Mouse (Mus musculus): ENCODE measurements around the gene Gm20517. TPM values are rescaled to one million over a fixed set of nuclear protein-coding genes. Genes with fewer than 3 reads are reported as not detected.

Gene Gm20517
- total RNA-seq (2023) = 1 to 10 TPM; 5.5 to 6.0 TPM

GRCm38 (mm10) chr17:47610849-47611660, at the start of gene Gm20517, which contains the start of the genes Bysl and Med20:
Gene Gm20517, plus strand, starts transcription at chr17:47611589.
Gene Bysl, minus strand, starts transcription at chr17:47611492.
Gene Med20, plus strand, starts transcription at chr17:47611582.

DNA sequence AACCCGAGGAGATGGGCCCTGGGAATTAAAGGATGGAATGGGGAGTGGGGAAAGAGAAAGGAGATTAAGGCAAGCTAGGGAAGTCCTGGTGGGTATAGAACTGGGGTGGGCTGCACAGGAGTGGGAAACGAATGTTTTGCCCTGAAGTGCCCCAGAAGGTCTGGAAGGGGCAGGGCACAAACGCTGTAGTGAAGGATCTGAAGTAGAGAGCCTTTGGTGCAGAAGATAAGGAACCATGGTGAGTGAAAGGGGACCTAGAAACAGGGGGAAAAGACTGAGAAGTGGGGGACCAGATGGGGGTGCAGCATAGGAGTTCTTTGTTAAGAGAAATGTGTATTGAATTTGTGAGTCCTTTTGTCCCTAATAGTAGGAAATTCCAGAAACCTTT, 19.3 kb downstream of the Gm20517 start, which contains the start of gene Usp49:
Usp49 (plus strand) TSS at position 13 of the 388 bp plus-strand sequence.

GRCm38 (mm10) chr17:47688344-47688607, 76.9 kb downstream of the Gm20517 start, which contains the start of gene Tomm6:
Gene Tomm6, minus strand, starts transcription at chr17:47688386.

GRCm38 (mm10) chr17:47688608-47689575, 77.5 kb downstream of the Gm20517 start, which contains the start of gene Frs3:
Gene Frs3, plus strand, starts transcription at chr17:47689030.

GRCm38 (mm10) chr17:47694442-47694502, 82.9 kb downstream of the Gm20517 start, which contains the start of gene Gm21981:
Gene Gm21981, minus strand, starts transcription at chr17:47694455.

DNA sequence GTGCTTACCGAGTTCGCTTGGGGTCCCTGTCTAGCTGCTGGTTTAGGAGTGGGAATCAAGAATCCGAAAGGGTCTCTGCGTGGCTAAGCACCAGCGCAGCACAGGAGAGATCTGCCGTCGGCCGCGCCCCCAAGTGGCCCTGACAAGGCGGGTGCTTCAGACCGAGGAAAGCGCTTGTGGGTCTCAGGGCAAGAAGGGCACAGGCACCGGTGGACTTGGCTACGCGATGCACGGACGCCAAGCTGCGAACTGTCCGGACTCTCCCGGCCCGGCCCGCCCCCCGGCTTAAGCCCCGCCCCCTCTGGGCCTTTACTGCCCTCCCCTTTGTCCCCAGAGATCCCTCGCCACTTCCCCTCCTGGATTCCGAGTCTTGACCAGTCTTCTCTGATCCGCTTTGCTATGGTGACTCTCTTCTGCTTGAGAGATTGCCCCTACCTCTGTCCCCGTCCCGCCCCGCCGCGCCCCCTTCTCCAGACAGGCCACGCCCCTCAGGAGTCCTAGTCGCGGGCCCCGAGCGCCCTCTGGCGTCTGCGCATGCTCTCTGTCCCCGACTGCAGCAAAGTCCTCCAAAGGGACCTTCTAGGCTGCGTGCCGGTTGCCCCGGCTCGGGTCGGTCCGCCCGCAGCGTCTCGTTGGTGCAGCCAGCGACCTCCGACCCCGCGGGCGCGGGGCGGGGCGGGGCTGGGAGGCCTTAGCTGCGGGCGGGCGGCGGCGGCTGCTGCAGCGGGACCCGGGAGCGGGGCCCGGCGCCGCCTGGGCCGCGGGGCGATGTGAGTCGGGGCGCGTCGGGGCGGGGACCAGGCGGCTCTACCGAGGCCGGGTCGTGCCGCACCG, 83.3 kb downstream of the Gm20517 start, which contains the start of gene Prickle4:
Prickle4 (minus strand) TSS at position 234 of the 834 bp plus-strand sequence.

GRCm38 (mm10) chr17:47726566-47726965, 115.2 kb downstream of the Gm20517 start, which contains the start of gene Pgc:
Gene Pgc, plus strand, starts transcription at chr17:47726842.

Other genes with a start within 250 kb of the Gm20517 start
- gene Mrps10, start 242.7 kb upstream of the Gm20517 start, total RNA-seq (2023) = 10 to 100 TPM in 1 of 2 experiments, 1 to 10 TPM in 1; 9.4 to 10.3 TPM
- under 1 TPM in 1 of 2 experiments, not detected in 1; 0.36 TPM for gene Guca1b, start 226.2 kb upstream of the Gm20517 start, total RNA-seq (2023)
- gene Guca1a, start 211.0 kb upstream of the Gm20517 start, total RNA-seq (2023) = 1 to 10 TPM; 4.9 to 5.7 TPM
- gene AI661453, start 175.0 kb upstream of the Gm20517 start, total RNA-seq (2023) = under 1 TPM; 0.11 to 0.29 TPM
- gene 1700001C19Rik, start 174.2 kb upstream of the Gm20517 start, total RNA-seq (2023) = not detected
- gene Taf8, start 109.3 kb upstream of the Gm20517 start, total RNA-seq (2023) = 10 to 100 TPM; 38.3 to 39.9 TPM
- gene Ccnd3, start 106.5 kb upstream of the Gm20517 start, total RNA-seq (2023) = 100 to 1,000 TPM; 452 to 530 TPM
- 10 to 100 TPM; 10.2 to 10.3 TPM for gene Bysl, start 97 bp upstream of the Gm20517 start, total RNA-seq (2023)
- 10 to 100 TPM; 66.3 to 73.7 TPM for gene Med20, start within 50 bp of the Gm20517 start, total RNA-seq (2023)
- gene Usp49, start 19.1 kb downstream of the Gm20517 start, total RNA-seq (2023) = 1 to 10 TPM; 5.4 to 8.4 TPM
- 100 to 1,000 TPM; 139 to 156 TPM for gene Tomm6, start 76.8 kb downstream of the Gm20517 start, total RNA-seq (2023)
- under 1 TPM; 0.18 to 0.89 TPM for gene Frs3, start 77.4 kb downstream of the Gm20517 start, total RNA-seq (2023)
- gene Gm21981, start 82.9 kb downstream of the Gm20517 start, total RNA-seq (2023) = under 1 TPM; 0.15 to 0.40 TPM
- not detected for gene Prickle4, start 83.1 kb downstream of the Gm20517 start, total RNA-seq (2023)
- gene Pgc, start 115.3 kb downstream of the Gm20517 start, total RNA-seq (2023) = not detected
- gene Tfeb, start 125.4 kb downstream of the Gm20517 start, total RNA-seq (2023) = 100 to 1,000 TPM in 1 of 2 experiments, 10 to 100 TPM in 1; 96.8 to 111 TPM
- gene Mdfi, start 223.1 kb downstream of the Gm20517 start, total RNA-seq (2023) = under 1 TPM in 1 of 2 experiments, not detected in 1; 0.82 TPM

Data from neutrophil, adult 59 days (primary cell).